Mouse (Mus musculus) left cerebral cortex, adult 11 months (tissue): ENCODE results near the gene 2610028H24Rik.

Source experiments
- DNase-seq: peaks from one replicate; pipeline ENCODE4 v3.0.0; 2022; ENCODE audit warnings: low spot score

Gene 2610028H24Rik

GRCm38 (mm10) chr10:76489205-76489604 is 40.3 kb downstream of the 2610028H24Rik start:
- DNase-seq: no peak

GRCm38 (mm10) chr10:76493527-76493926 is 44.6 kb downstream of the 2610028H24Rik start:
- DNase-seq: no peak

GRCm38 (mm10) chr10:76495501-76495900 is 46.6 kb downstream of the 2610028H24Rik start:
- DNase-seq: no peak

- DNase-seq: no peak
These were observed 47.5 kb downstream of the 2610028H24Rik start for GRCm38 (mm10) chr10:76496366-76496765.

- DNase-seq: no peak
These were observed 48.6 kb downstream of the 2610028H24Rik start for GRCm38 (mm10) chr10:76497522-76497921.

- no peak for DNase-seq
These were observed 55.5 kb downstream of the 2610028H24Rik start for GRCm38 (mm10) chr10:76504271-76504943.

- no peak for DNase-seq
These were observed 57.0 kb downstream of the 2610028H24Rik start for GRCm38 (mm10) chr10:76505865-76506264.
